Mouse (Mus musculus) kidney, adult 2 months (tissue): ENCODE data around the gene Brd4.

Source experiments
- CTCF ChIP-seq: fragments of 200-500 bp; conservative IDR thresholded peaks from 2 replicates; pipeline ENCODE4 v1.5.1; 2011; ENCODE audit warnings: low read depth, mild to moderate bottlenecking, control low read depth, low read length, moderate library complexity, mixed read lengths; ENCODE audit not compliant: insufficient read depth, insufficient read length
- POLR2A ChIP-seq: fragments of 200-500 bp; IDR thresholded peaks from one replicate; pipeline ENCODE4 v1.6.1; 2011; ENCODE audit warnings: low read depth, low read length, control low read depth

- no peak for TF ChIP-seq CTCF
- no peak for TF ChIP-seq POLR2A
Measured at GRCm38 (mm10) chr17:32146718-32147117, 137.8 kb downstream of the Brd4 start.
